Mouse (Mus musculus) cortical plate, adult 2 months (tissue): Measurements from ENCODE around the gene Cacnb2.

Experiments
- CTCF ChIP-seq: fragments of 200-500 bp; IDR thresholded peaks from 2 replicates; pipeline ENCODE4 v1.5.1; 2011; ENCODE audit warnings: mild to moderate bottlenecking, control low read depth, low read length; ENCODE audit not compliant: insufficient read depth; ENCODE audit errors: extremely low read depth
- POLR2A ChIP-seq: fragments of 200-500 bp; IDR thresholded peaks from 2 replicates; pipeline ENCODE4 v1.6.1; 2011; ENCODE audit warnings: mild to moderate bottlenecking, low read length, control low read depth; ENCODE audit not compliant: insufficient read depth; ENCODE audit errors: extremely low read depth

GRCm38 (mm10) chr2:14883460-14883859 lies 280.6 kb downstream of the Cacnb2 start:
- TF ChIP-seq POLR2A (no peak), CTCF (no peak)
